Mouse (Mus musculus): ENCODE results near the gene Tln1.

GRCm38 (mm10) chr4:43546375-43547047, 16.0 kb downstream of the Tln1 start:
- TF ChIP-seq CTCF (IDR thresholded peaks at IDR 0.05; ENCODE audit: control insufficient read depth, insufficient read depth, low read length) (no peak), POLR2A (IDR thresholded peaks at IDR 0.05; ENCODE audit: borderline replicate concordance, control insufficient read depth, low read depth, low read length) (no peak)
